Mouse (Mus musculus): ENCODE measurements around the gene Ap1g2.
A peak's percentile ranks its signal among the peaks of the same experiment; 100 is the strongest.

Gene Ap1g2

GRCm38 (mm10) chr14:55105836-55106809 is at the start of gene Ap1g2:
Gene Ap1g2, minus strand, starts transcription at chr14:55106593.
- peak; percentile 84 to 85 for DNase-seq

GRCm38 (mm10) chr14:55152951-55153481 is 46.6 kb upstream of the Ap1g2 start:
- DNase-seq: no peak

DNA sequence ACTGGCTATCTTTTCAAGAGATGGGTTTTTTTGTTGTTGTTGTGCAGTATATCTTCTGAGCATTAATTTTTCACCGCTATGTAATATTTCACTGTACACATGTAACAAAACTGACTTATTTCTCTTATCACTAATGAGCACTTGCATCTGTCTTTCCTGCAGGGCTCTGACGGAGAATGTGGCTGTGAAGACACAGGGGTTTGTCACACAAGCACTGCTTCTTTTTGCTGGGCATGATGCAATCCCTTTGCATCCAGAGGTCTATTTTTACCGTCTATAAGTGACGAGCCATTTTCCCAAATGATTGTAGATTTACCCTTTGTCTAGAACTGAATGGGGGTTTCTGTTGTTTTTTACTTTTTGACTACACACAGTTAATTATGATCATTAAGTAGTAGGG is 45.8 kb upstream of the Ap1g2 start:
- no peak for DNase-seq

GRCm38 (mm10) chr14:55150985-55151384 is 44.6 kb upstream of the Ap1g2 start:
- DNase-seq: no peak

DNA sequence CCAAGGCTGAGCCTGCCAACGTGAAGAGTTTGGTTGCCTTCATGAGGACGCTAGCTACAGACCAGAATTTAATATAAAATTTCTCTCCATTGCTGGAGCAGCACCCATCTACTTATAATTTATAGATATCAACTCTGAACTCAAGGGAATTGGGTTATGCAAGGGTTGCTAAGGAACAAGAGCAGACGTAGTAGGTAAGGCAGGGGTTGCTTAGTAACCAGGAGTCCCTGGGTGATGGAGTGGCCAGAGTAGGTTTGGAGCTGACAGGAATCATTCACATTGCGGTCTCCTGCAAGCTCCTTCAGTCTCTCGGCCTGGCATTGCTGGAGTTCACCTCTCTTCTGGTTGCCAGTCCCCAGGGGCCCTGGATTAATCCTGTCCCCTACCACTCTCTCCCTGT is 42.6 kb upstream of the Ap1g2 start:
- DNase-seq: no peak

DNA sequence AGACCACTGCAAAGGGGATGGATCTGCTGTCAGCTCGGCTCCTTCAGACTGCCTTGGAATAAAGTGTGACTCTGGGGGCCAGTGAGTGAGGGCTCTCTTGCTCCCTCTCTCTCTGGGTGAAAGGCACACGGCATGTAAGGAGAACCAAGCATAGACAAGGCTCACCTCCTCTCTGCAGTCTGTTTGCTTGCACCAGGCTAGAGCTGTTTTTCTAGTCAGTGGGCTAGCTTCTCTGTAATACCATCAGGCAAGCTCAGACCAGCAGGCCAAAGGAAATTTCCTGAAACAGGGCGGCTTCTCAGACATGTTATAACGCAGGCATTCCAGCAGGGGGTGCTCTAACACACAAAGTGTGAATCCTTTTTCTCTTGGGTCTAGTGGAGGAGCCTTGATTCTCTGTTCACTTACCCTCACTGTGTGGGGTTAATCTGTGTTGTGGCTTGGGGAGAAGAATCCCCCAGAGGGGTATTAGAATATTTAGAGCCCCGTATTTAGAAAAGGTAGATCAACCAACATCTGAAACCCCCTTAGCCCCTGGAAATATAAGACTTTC is 42.0 kb upstream of the Ap1g2 start:
- DNase-seq: peak; percentile 79 to 81

DNA sequence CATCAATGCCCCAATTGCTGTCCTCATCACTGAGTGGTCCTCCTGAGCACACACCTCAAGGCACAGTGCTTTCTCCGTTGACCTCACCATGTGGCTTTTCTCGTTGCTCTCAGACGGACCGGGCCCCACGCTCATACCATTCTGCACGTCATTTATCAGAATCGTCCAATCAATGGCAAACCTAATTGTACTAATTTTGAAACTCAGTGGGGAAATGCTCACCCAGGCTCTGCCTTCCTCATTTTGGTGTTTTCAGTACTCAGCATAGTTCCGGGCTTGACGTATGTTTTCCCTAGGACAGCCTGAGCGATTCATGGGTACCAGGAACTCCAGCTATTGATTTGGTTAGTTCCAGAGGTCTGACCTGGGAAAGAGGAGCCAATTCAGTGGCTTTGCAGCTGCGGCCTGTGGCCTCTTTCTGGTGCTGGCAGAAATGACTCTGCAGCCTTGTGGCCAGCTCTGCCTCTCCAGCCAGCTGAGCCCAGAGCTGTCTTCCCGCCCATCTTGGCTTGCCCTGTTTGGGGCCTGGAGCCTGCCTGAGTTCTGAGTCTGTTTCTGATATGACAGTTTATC is 40.5 kb upstream of the Ap1g2 start:
- DNase-seq: peak; percentile 9

GRCm38 (mm10) chr14:55146324-55146723 is 39.9 kb upstream of the Ap1g2 start:
- no peak for DNase-seq

- DNase-seq: no peak
Observed at GRCm38 (mm10) chr14:55139313-55139712, 32.9 kb upstream of the Ap1g2 start.

GRCm38 (mm10) chr14:55135676-55136075 is 29.3 kb upstream of the Ap1g2 start:
- DNase-seq: no peak

GRCm38 (mm10) chr14:55126521-55126920 is 20.1 kb upstream of the Ap1g2 start:
- no peak for DNase-seq

- no peak for DNase-seq
Observed at GRCm38 (mm10) chr14:55125711-55126110, 19.3 kb upstream of the Ap1g2 start.

GRCm38 (mm10) chr14:55122359-55122758 is 16.0 kb upstream of the Ap1g2 start:
- no peak for DNase-seq

DNA sequence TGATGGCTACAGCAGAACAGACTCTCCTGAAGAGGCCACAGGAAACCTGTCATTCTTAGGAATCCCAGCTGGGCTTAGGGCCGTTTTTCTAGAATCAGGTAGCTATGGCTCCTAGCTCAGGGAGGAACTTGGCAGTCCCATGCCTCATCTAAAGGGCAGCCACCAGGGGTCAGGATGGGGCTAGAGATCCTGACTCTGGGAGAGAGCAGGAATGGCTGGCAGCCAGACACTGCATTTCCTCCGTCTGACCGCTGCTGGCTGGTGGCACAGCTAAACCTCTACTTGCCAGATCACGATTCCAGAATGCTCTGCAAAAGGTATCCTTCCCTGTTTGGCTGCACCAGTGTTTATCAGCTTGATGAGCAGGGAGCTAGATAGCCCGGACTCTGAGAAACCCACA is 15.6 kb upstream of the Ap1g2 start:
- DNase-seq: peak in 1 of 2 experiments; percentile 34

- DNase-seq: no peak
Observed at GRCm38 (mm10) chr14:55119421-55120134, 13.2 kb upstream of the Ap1g2 start.

DNA sequence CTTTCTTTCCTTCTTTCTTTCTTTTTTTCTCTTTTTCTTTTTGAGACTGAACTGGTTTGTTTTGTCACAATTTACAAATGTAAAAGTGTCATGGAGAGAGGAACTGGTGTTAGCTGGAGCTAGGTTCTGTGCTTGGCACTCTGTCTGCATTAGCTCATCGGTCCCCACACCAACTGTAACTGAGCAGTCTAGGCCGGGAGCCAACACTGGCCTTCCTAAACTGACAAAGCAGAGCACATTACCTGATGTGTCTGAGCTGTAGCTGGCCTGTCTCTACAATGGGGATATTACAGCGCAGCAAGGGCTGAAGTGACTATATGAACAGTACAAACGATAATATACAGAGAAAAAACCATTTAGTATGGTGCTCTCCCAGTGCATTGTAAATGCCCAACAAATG is 12.5 kb upstream of the Ap1g2 start:
- no peak for DNase-seq

DNA sequence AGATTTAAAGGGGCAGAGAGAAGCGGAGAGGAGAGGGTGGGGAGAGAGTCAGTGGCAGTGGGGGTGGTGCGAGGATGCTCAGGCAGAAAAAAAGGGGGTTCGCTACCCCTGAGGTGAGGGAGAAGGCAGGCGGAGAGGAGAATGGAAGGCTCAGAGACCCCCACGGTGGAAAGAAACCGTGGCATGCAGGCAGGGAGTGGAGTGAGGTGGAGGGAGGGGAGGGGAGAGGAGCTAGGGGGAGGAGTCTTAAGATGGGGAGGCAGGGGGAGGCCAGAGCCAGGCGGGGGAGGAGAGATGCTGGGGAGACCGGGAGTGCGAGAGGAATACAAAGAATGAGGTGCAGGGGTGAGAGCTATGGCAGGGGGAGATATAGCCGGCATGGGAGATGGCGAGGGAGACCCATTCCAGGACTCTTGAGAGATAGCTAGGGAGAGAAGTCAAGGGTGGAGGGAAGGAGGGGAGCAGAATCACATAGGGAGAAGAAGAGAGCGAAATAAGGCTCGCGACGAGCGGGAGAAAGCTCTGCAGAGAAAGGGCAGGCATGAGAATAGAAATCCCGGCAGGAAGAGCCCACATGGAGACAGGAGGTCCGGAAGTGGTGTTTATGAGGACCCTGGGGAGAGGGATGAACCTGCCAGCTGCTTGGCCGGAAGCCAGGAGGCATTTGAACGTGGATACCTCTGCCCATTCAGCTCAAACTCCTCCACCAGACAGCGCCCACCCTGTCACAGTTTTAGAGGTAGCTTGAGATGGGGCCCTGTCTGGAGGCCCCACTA is 10.2 kb upstream of the Ap1g2 start, which contains the start of gene Jph4:
TSS of gene Jph4 (minus strand) at position 511 of the 776 bp plus-strand sequence.
- no peak for DNase-seq

DNA sequence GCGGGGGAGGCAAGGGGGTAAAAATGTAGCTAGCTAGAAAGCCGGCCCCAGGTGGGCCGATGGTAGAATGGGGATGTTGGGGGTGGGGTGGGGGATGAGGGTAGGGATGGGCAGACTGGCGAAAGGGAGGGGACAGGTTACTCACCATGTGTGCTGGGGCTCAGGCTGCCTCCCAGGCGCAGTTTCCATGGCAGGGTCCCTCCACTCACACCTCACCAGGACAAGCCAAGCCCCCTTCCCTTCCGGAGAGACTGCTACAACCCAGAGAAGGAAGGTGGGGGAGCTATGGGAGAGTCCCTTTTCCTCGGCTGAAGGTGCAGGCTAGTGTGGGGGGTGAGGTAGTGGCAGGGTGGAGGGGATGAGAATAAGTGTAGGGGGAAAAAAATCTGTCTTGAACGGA is 9.5 kb upstream of the Ap1g2 start:
- DNase-seq: no peak

DNA sequence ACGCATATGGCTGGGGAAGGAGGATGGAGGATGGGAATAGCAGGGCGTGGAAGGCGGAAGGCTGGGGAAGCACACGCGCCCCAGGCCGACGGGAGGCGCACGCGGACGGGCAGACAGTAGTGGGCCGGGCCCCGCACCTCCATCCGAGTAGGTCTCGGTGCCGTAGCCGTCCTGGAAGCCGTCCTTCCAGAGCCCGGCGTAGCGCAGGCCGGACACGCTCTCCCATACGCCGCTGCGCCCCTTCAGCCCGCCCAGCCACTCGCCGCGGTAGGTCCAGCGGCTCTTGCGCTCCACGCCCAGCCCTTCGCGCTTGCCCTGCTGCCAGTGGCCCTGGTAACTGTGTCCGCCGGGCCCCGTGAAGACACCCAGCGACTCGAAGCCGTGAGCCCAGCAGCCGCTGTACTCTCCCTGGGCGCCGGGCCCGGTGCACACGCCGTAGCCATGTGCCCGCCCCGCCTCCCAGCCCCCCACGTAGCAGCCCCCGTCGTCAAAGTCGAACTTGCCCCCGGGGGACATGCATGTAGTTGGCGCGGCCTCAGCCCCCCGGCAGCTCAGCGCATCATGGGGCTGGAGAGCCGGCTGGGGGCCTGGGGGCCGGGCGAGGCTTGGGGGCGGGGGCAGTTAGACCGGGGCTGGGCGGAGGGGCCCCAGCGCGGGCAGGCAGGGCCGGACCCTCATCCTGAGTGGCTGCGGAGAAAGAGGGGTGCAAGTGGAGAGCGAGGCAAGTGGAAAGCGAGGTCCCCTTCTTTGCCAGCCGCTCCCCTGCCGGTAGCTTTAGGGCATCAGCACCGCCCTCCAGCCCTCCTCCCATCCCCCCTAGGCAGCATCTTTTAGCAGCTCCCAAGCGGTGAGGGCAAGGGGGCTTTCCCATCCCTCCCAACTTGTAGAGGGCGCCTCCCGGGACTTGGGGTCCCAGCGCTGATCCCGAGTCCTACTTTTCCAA is 8.6 kb upstream of the Ap1g2 start:
- peak; percentile 36 to 43 for DNase-seq

GRCm38 (mm10) chr14:55113975-55114645 is 7.7 kb upstream of the Ap1g2 start:
- peak; percentile 51 to 64 for DNase-seq
